Mouse (Mus musculus) ES-Bruce4 (cell line): ENCODE results near the gene Urah. TPM values are rescaled to one million over a fixed set of nuclear protein-coding genes. Genes with fewer than 3 reads are reported as not detected.

ENCODE experiments used
- H3K27ac ChIP-seq: 2 replicates; pipeline ENCODE4 v1.5.1; 2012; ENCODE audit warnings: low read length, inconsistent platforms; ENCODE audit not compliant: insufficient read depth
- H3K27me3 ChIP-seq: 2 replicates; pipeline ENCODE4 v1.6.1; 2012; ENCODE audit warnings: mild to moderate bottlenecking, low read length, inconsistent platforms; ENCODE audit not compliant: control insufficient read depth, poor library complexity, insufficient read depth, severe bottlenecking
- H3K36me3 ChIP-seq: 2 replicates; pipeline ENCODE4 v1.6.1; 2012; ENCODE audit warnings: inconsistent platforms, mild to moderate bottlenecking, low read length, moderate library complexity; ENCODE audit not compliant: control insufficient read depth, poor library complexity, insufficient read depth, severe bottlenecking
- H3K4me1 ChIP-seq: one replicate; pipeline ENCODE4 v1.8.1; 2011; ENCODE audit warnings: low read length; ENCODE audit not compliant: control insufficient read depth, insufficient read depth
- H3K4me3 ChIP-seq: 2 replicates; pipeline ENCODE4 v1.5.1; 2011; ENCODE audit warnings: low read depth, mild to moderate bottlenecking, low read length
- H3K9ac ChIP-seq: 2 replicates; pipeline ENCODE4 v1.6.1; 2012; ENCODE audit warnings: low read depth, mild to moderate bottlenecking, inconsistent platforms; ENCODE audit not compliant: poor library complexity, severe bottlenecking
- H3K9me3 ChIP-seq: replicated peaks from 2 replicates; pipeline ENCODE4 v1.6.1; 2012; ENCODE audit warnings: mild to moderate bottlenecking, low read length, inconsistent platforms; ENCODE audit not compliant: control insufficient read depth, poor library complexity, insufficient read depth, severe bottlenecking
- CTCF ChIP-seq: IDR thresholded peaks from one replicate; pipeline ENCODE4 v1.8.1; 2011; ENCODE audit warnings: low read depth, low read length
- EP300 ChIP-seq: IDR thresholded peaks from 2 replicates; pipeline ENCODE4 v1.6.1; 2011; ENCODE audit warnings: low read depth, low read length; ENCODE audit not compliant: insufficient read depth
- POLR2A ChIP-seq: IDR thresholded peaks from one replicate; pipeline ENCODE4 v1.8.1; 2011; ENCODE audit warnings: low read length; ENCODE audit not compliant: insufficient read depth
- polyA plus RNA-seq: library from polyadenylated mRNA; stranded (reverse); fragments of >200 nt; gene quantifications from 2 replicates; pipeline ENCODE4 v1.2.4, GENCODE M21; 2011; ENCODE audit warnings: low read depth; ENCODE audit not compliant: missing spikeins, insufficient read depth, insufficient read length

The Urah gene
- polyA plus RNA-seq, 1 experiment: 15.2 TPM

GRCm38 (mm10) chr7:140802629-140803028, 32.2 kb upstream of the Urah start:
- H3K36me3 ChIP-seq: no peaks in the 10 kb centered on the region
- no peaks in the 10 kb centered on the region for H3K9me3 ChIP-seq
- no peaks in the 10 kb centered on the region for H3K4me1 ChIP-seq

GRCm38 (mm10) chr7:140805704-140806103, 29.1 kb upstream of the Urah start:
- no peaks in the 10 kb centered on the region for H3K4me1 ChIP-seq
- H3K27ac ChIP-seq: no peak overlapping the region
- no peaks in the 10 kb centered on the region for H3K27me3 ChIP-seq
- no peak overlapping the region for H3K9ac ChIP-seq
- TF ChIP-seq CTCF: peak; percentile 87
- TF ChIP-seq POLR2A: no peak
- no peak for TF ChIP-seq EP300
- no peak overlapping the region for H3K4me3 ChIP-seq
- H3K9me3 ChIP-seq: no peaks in the 10 kb centered on the region
- peaks cover under 1% of the 10 kb centered on the region for H3K36me3 ChIP-seq

More at GRCm38 (mm10) chr7:140802629-140803028, 32.2 kb upstream of the Urah start:
- no peak for TF ChIP-seq POLR2A
- no peak for TF ChIP-seq CTCF
- TF ChIP-seq EP300: no peak
- H3K27ac ChIP-seq: no peak overlapping the region
- H3K4me3 ChIP-seq: no peak overlapping the region
- H3K27me3 ChIP-seq: no peaks in the 10 kb centered on the region
- H3K9ac ChIP-seq: no peak overlapping the region

- H3K4me1 ChIP-seq: no peaks in the 10 kb centered on the region
- H3K27me3 ChIP-seq: no peaks in the 10 kb centered on the region
- no peak overlapping the region for H3K27ac ChIP-seq
- no peaks in the 10 kb centered on the region for H3K9me3 ChIP-seq
- TF ChIP-seq POLR2A (no peak), CTCF (peak; percentile 62)
- H3K9ac ChIP-seq: no peak overlapping the region
- H3K4me3 ChIP-seq: no peak overlapping the region
- H3K36me3 ChIP-seq: peaks cover 26% of the 10 kb centered on the region
These were observed 24.3 kb upstream of the Urah start for GRCm38 (mm10) chr7:140810496-140810895.

GRCm38 (mm10) chr7:140811714-140812113, 23.1 kb upstream of the Urah start:
- Histone ChIP-seq H3K27ac (no peak overlapping the region), H3K9me3 (no peaks in the 10 kb centered on the region), H3K4me3 (no peak overlapping the region), H3K27me3 (no peaks in the 10 kb centered on the region), H3K36me3 (peaks cover 26% of the 10 kb centered on the region), H3K9ac (no peak overlapping the region), H3K4me1 (no peaks in the 10 kb centered on the region)
- TF ChIP-seq POLR2A (no peak), EP300 (no peak), CTCF (no peak)

GRCm38 (mm10) chr7:140812850-140813249, 22.0 kb upstream of the Urah start:
- no peaks in the 10 kb centered on the region for H3K4me1 ChIP-seq
- H3K27ac ChIP-seq: no peak overlapping the region
- TF ChIP-seq POLR2A (no peak), CTCF (no peak), EP300 (no peak)
- no peak overlapping the region for H3K9ac ChIP-seq
- H3K9me3 ChIP-seq: no peaks in the 10 kb centered on the region
- H3K27me3 ChIP-seq: no peaks in the 10 kb centered on the region
- H3K36me3 ChIP-seq: peaks cover 31% of the 10 kb centered on the region
- H3K4me3 ChIP-seq: no peak overlapping the region

- Histone ChIP-seq H3K4me1 (peaks cover 1% of the 10 kb centered on the region), H3K4me3 (no peak overlapping the region), H3K36me3 (peaks cover 10% of the 10 kb centered on the region), H3K27me3 (no peaks in the 10 kb centered on the region), H3K9ac (no peak overlapping the region), H3K27ac (no peak overlapping the region), H3K9me3 (no peaks in the 10 kb centered on the region)
- no peak for TF ChIP-seq POLR2A
- no peak for TF ChIP-seq EP300
- TF ChIP-seq CTCF: no peak
These were observed 14.6 kb upstream of the Urah start for GRCm38 (mm10) chr7:140820173-140820572.
